ENCODE assay signal across 13 mouse cellular contexts in the genomic region with DNA sequence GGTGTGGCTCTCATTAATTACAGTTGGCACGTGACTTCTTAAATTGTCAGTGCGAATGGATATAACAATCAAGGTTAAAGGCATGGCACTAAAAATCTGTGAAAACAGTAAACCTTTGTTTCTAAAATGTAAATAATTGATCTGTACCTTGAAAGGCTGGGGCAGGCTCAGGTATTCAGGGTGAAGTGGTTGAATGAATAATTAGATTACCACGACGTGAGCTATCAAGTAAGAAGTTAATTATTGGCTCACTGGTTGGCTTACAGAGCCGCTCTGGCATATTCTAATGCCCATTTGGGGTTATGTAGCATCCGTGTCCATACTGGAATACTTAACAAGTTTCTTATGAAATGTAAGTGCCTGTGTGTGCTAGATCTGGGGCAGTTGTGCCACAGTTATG.
"Had no signal": no experiment of that assay in that cellular context is flagged by ENCODE, and none has a peak within 500 bp of the region (broad histone marks: within the 10 kb centered on the region; RNA-seq: fewer than 3 reads in every experiment).

No protein-coding gene starts in this region.

- H3K36me3 ChIP-seq: limb, embryonic 13.5 days; neural tube, embryonic 15.5 days had no signal

- H3K4me2 ChIP-seq: hindbrain, embryonic 14.5 days; limb, embryonic 13.5 days; neural tube, embryonic 15.5 days had no signal

- DNase-seq: left cerebral cortex, postnatal 4 days; lung, adult 18-20 months; lung, postnatal 4 days; midbrain, embryonic 14.5 days; right cerebral cortex, adult 18-20 months; right cerebral cortex, postnatal 25 days; thymus, postnatal 36 days had no signal

- H3K27ac ChIP-seq: hindbrain, embryonic 14.5 days; limb, embryonic 13.5 days; liver, embryonic 14.5 days; midbrain, embryonic 10.5 days; neural tube, embryonic 15.5 days had no signal

- H3K9ac ChIP-seq: hindbrain, embryonic 14.5 days; limb, embryonic 13.5 days; liver, embryonic 14.5 days; neural tube, embryonic 15.5 days had no signal

- H3K4me1 ChIP-seq: neural tube, embryonic 15.5 days had no signal

- H3K4me3 ChIP-seq: limb, embryonic 13.5 days; midbrain, embryonic 10.5 days; myocyte; neural tube, embryonic 15.5 days had no signal

- H3K27me3 ChIP-seq: limb, embryonic 13.5 days; neural tube, embryonic 15.5 days had no signal

- H3K9me3 ChIP-seq: limb, embryonic 13.5 days; midbrain, embryonic 10.5 days; neural tube, embryonic 15.5 days had no signal
